Mouse (Mus musculus): ENCODE data around the gene Ttll5. TPM values are rescaled to one million over a fixed set of nuclear protein-coding genes. Genes with fewer than 3 reads are reported as not detected.

Ttll5 gene
- polyA plus RNA-seq, 2 experiments = 5.6 to 6.4 TPM

GRCm38 (mm10) chr12:86049813-86050212 is 225.4 kb downstream of the Ttll5 start:
- WGBS (ENCODE audit: insufficient replicate concordance) = 73% methylated on average over 6 of the region's 6 CpGs
- Histone ChIP-seq H3K4me1 (replicated peaks; ENCODE audit: control insufficient read depth in 2 of 2, insufficient read depth in 2 of 2, low read length in 1 of 2) (peaks cover 0 to 7% of the 10 kb centered on the region in 2 experiments; a peak in 2 of 4 replicates), H3K4me2 (ENCODE audit: low read depth) (no peak overlapping the region), H3K27ac (no peak overlapping the region), H3K9ac (replicated peaks) (no peak overlapping the region), H3K27me3 (ENCODE audit: control insufficient read depth, insufficient read depth, low read length) (no peaks in the 10 kb centered on the region), H3K9me3 (ENCODE audit: control insufficient read depth, low read length) (no peaks in the 10 kb centered on the region), H3K4me3 (ENCODE audit: insufficient read depth in 1 of 2, low read depth in 2 of 2, low read length in 2 of 2) (no peak overlapping the region), H3K36me3 (replicated peaks; ENCODE audit: control insufficient read depth, insufficient read depth, low read depth) (no peaks in the 10 kb centered on the region)
- no peak for ATAC-seq (ENCODE audit: insufficient read depth)
- no peak for DNase-seq (ENCODE audit: low read depth in 3 of 3, low spot score in 3 of 3)
- TF ChIP-seq CTCF (IDR thresholded peaks at IDR 0.05; ENCODE audit: low read depth) (no peak), EP300 (IDR thresholded peaks at IDR 0.05; ENCODE audit: low read depth) (no peak)

- H3K4me1 ChIP-seq (replicated peaks; ENCODE audit: control insufficient read depth in 2 of 2, insufficient read depth in 2 of 2, low read length in 1 of 2) = peaks cover 0 to 7% of the 10 kb centered on the region in 2 experiments; a peak in 2 of 4 replicates
- TF ChIP-seq EP300 (IDR thresholded peaks at IDR 0.05; ENCODE audit: low read depth) (no peak), CTCF (IDR thresholded peaks at IDR 0.05; ENCODE audit: low read depth) (no peak)
- H3K9ac ChIP-seq (replicated peaks) = no peak overlapping the region
- peak in 1 of 3 experiments; percentile 2 for DNase-seq (ENCODE audit: low read depth in 3 of 3, low spot score in 3 of 3)
- H3K4me2 ChIP-seq (ENCODE audit: low read depth) = no peak overlapping the region
- H3K27me3 ChIP-seq (ENCODE audit: control insufficient read depth, insufficient read depth, low read length) = no peaks in the 10 kb centered on the region
- WGBS (ENCODE audit: insufficient replicate concordance) = 32% methylated on average over 5 of the region's 5 CpGs
- H3K9me3 ChIP-seq (ENCODE audit: control insufficient read depth, low read length) = no peaks in the 10 kb centered on the region
- no peak overlapping the region for H3K4me3 ChIP-seq (ENCODE audit: insufficient read depth in 1 of 2, low read depth in 2 of 2, low read length in 2 of 2)
- no peak overlapping the region for H3K27ac ChIP-seq
- H3K36me3 ChIP-seq (replicated peaks; ENCODE audit: control insufficient read depth, insufficient read depth, low read depth) = no peaks in the 10 kb centered on the region
- peak; percentile 55; the same call in 1 of the 2 replicates for ATAC-seq (ENCODE audit: insufficient read depth)
Observed at GRCm38 (mm10) chr12:86051477-86051876, 227.0 kb downstream of the Ttll5 start.

GRCm38 (mm10) chr12:86055306-86055705 is 230.8 kb downstream of the Ttll5 start:
- Histone ChIP-seq H3K27me3 (ENCODE audit: control insufficient read depth, insufficient read depth, low read length) (no peaks in the 10 kb centered on the region), H3K4me3 (ENCODE audit: insufficient read depth in 1 of 2, low read depth in 2 of 2, low read length in 2 of 2) (no peak overlapping the region)
- no peak for ATAC-seq (ENCODE audit: insufficient read depth)

GRCm38 (mm10) chr12:86056976-86057375 is 232.5 kb downstream of the Ttll5 start:
- ATAC-seq (ENCODE audit: insufficient read depth) (no peak), DNase-seq (ENCODE audit: low read depth in 3 of 3, low spot score in 3 of 3) (no peak)

More at GRCm38 (mm10) chr12:86055306-86055705, 230.8 kb downstream of the Ttll5 start:
- H3K4me1 ChIP-seq (replicated peaks; ENCODE audit: control insufficient read depth in 2 of 2, insufficient read depth in 2 of 2, low read length in 1 of 2) = peaks cover 0 to 7% of the 10 kb centered on the region in 2 experiments; a peak in 2 of 4 replicates
- TF ChIP-seq CTCF (IDR thresholded peaks at IDR 0.05; ENCODE audit: low read depth) = no peak
- no peak for TF ChIP-seq EP300 (IDR thresholded peaks at IDR 0.05; ENCODE audit: low read depth)
- 73% methylated on average over 2 of the region's 2 CpGs for WGBS (ENCODE audit: insufficient replicate concordance)
- H3K36me3 ChIP-seq (replicated peaks; ENCODE audit: control insufficient read depth, insufficient read depth, low read depth) = no peaks in the 10 kb centered on the region
- no peak overlapping the region for H3K4me2 ChIP-seq (ENCODE audit: low read depth)
- no peaks in the 10 kb centered on the region for H3K9me3 ChIP-seq (ENCODE audit: control insufficient read depth, low read length)
- DNase-seq (ENCODE audit: low read depth in 3 of 3, low spot score in 3 of 3) = no peak
- H3K27ac ChIP-seq = no peak overlapping the region
- no peak overlapping the region for H3K9ac ChIP-seq (replicated peaks)

GRCm38 (mm10) chr12:86057516-86057915 is 233.1 kb downstream of the Ttll5 start:
- DNase-seq (ENCODE audit: low read depth in 3 of 3, low spot score in 3 of 3) (no peak), ATAC-seq (ENCODE audit: insufficient read depth) (no peak)
- TF ChIP-seq CTCF (IDR thresholded peaks at IDR 0.05; ENCODE audit: low read depth) = no peak
- TF ChIP-seq EP300 (IDR thresholded peaks at IDR 0.05; ENCODE audit: low read depth) = no peak
- Histone ChIP-seq H3K4me2 (ENCODE audit: low read depth) (no peak overlapping the region), H3K9ac (replicated peaks) (no peak overlapping the region), H3K4me3 (ENCODE audit: insufficient read depth in 1 of 2, low read depth in 2 of 2, low read length in 2 of 2) (no peak overlapping the region), H3K36me3 (replicated peaks; ENCODE audit: control insufficient read depth, insufficient read depth, low read depth) (no peaks in the 10 kb centered on the region), H3K4me1 (replicated peaks; ENCODE audit: control insufficient read depth in 2 of 2, insufficient read depth in 2 of 2, low read length in 1 of 2) (peaks cover 0 to 2% of the 10 kb centered on the region in 2 experiments; a peak in 1 of 4 replicates), H3K9me3 (ENCODE audit: control insufficient read depth, low read length) (no peaks in the 10 kb centered on the region), H3K27ac (no peak overlapping the region), H3K27me3 (ENCODE audit: control insufficient read depth, insufficient read depth, low read length) (no peaks in the 10 kb centered on the region)
- 85% methylated on average over 8 of the region's 8 CpGs for WGBS (ENCODE audit: insufficient replicate concordance)

More at GRCm38 (mm10) chr12:86056976-86057375, 232.5 kb downstream of the Ttll5 start:
- no peak overlapping the region for H3K27ac ChIP-seq
- WGBS (ENCODE audit: insufficient replicate concordance) = 75% methylated on average over 8 of the region's 8 CpGs
- H3K9ac ChIP-seq (replicated peaks) = no peak overlapping the region
- no peak overlapping the region for H3K4me2 ChIP-seq (ENCODE audit: low read depth)
- no peak overlapping the region for H3K4me3 ChIP-seq (ENCODE audit: insufficient read depth in 1 of 2, low read depth in 2 of 2, low read length in 2 of 2)
- H3K27me3 ChIP-seq (ENCODE audit: control insufficient read depth, insufficient read depth, low read length) = no peaks in the 10 kb centered on the region
- no peak for TF ChIP-seq EP300 (IDR thresholded peaks at IDR 0.05; ENCODE audit: low read depth)
- no peak for TF ChIP-seq CTCF (IDR thresholded peaks at IDR 0.05; ENCODE audit: low read depth)
- H3K36me3 ChIP-seq (replicated peaks; ENCODE audit: control insufficient read depth, insufficient read depth, low read depth) = no peaks in the 10 kb centered on the region
- H3K4me1 ChIP-seq (replicated peaks; ENCODE audit: control insufficient read depth in 2 of 2, insufficient read depth in 2 of 2, low read length in 1 of 2) = peaks cover 0 to 2% of the 10 kb centered on the region in 2 experiments; a peak in 1 of 4 replicates
- no peaks in the 10 kb centered on the region for H3K9me3 ChIP-seq (ENCODE audit: control insufficient read depth, low read length)

Measured in liver, embryonic 14.5 days (tissue).